Mouse (Mus musculus) MEL (cell line): ENCODE measurements around the gene Gla. TPM values are rescaled to one million over a fixed set of nuclear protein-coding genes. Genes with fewer than 3 reads are reported as not detected.

Experiments used
- DNase-seq: peaks from one replicate; pipeline ENCODE4 v3.0.0; 2011; ENCODE audit warnings: low read depth, low spot score
- H3K27ac ChIP-seq: 2 replicates; pipeline ENCODE4 v1.5.1; 2012; ENCODE audit warnings: low read depth, mild to moderate bottlenecking, control low read depth, low read length, moderate library complexity; ENCODE audit not compliant: control insufficient read depth
- H3K27me3 ChIP-seq, 2 experiments: fragments of 150-350 bp in 1 of 2; sonication (generic) in 1 of 2; 2 replicates each; pipeline ENCODE4 v1.6.1; 2012; ENCODE audit warnings: low read length in 2 of 2, mild to moderate bottlenecking in 2 of 2, improper control_type of control experiment in 1 of 2, moderate library complexity in 1 of 2; ENCODE audit not compliant: insufficient read depth in 2 of 2, control insufficient read depth in 1 of 2
- H3K36me3 ChIP-seq, 2 experiments: 2 replicates each; pipeline ENCODE4 v1.6.1; 2012 to 2014; ENCODE audit warnings: low read length in 2 of 2, improper control_type of control experiment in 1 of 2, inconsistent platforms in 1 of 2, mild to moderate bottlenecking in 1 of 2; ENCODE audit not compliant: insufficient read depth in 2 of 2, control insufficient read depth in 1 of 2
- H3K4me1 ChIP-seq, 2 experiments: fragments of 150-350 bp in 1 of 2; sonication (generic) in 1 of 2; 2 replicates each; pipeline ENCODE4 v1.6.1; 2012; ENCODE audit warnings: low read length in 2 of 2, improper control_type of control experiment in 1 of 2, mild to moderate bottlenecking in 1 of 2; ENCODE audit not compliant: insufficient read depth in 2 of 2, control insufficient read depth in 1 of 2
- H3K4me3 ChIP-seq, 2 experiments: fragments of 150-350 bp in 1 of 2; sonication (generic) in 1 of 2; 2 replicates each; pipeline ENCODE4 v1.5.1; 2012; ENCODE audit warnings: low read depth in 2 of 2, low read length in 2 of 2, mild to moderate bottlenecking in 2 of 2, moderate library complexity in 2 of 2, control low read depth in 1 of 2, improper control_type of control experiment in 1 of 2; ENCODE audit not compliant: control insufficient read depth in 1 of 2, insufficient read depth in 1 of 2
- H3K79me2 ChIP-seq: 2 replicates; pipeline ENCODE4 v1.6.1; 2012; ENCODE audit warnings: mild to moderate bottlenecking, low read length, moderate library complexity; ENCODE audit not compliant: control insufficient read depth, poor library complexity, insufficient read depth
- H3K9ac ChIP-seq: 2 replicates; pipeline ENCODE4 v1.6.1; 2012; ENCODE audit warnings: low read depth, mild to moderate bottlenecking, control low read depth, low read length, moderate library complexity; ENCODE audit not compliant: control insufficient read depth, poor library complexity, severe bottlenecking
- H3K9me3 ChIP-seq: fragments of 150-350 bp; sonication (generic); replicated peaks from 2 replicates; pipeline ENCODE4 v1.6.1; 2012; ENCODE audit warnings: mild to moderate bottlenecking, low read length, improper control_type of control experiment, moderate library complexity; ENCODE audit not compliant: insufficient read depth
- BHLHE40 ChIP-seq: IDR thresholded peaks from 2 replicates; pipeline ENCODE4 v1.6.1; 2012; ENCODE audit warnings: low read depth, mild to moderate bottlenecking, inconsistent platforms, low read length, improper control_type of control experiment, borderline replicate concordance
- CTCF ChIP-seq, 3 experiments: IDR thresholded peaks in 2 of 3; conservative IDR thresholded peaks in 1 of 3; 2 replicates each; pipeline ENCODE4 v1.5.1; 2011 to 2012; ENCODE audit warnings: low read length in 3 of 3, low read depth in 2 of 3, mild to moderate bottlenecking in 2 of 3, improper control_type of control experiment in 1 of 3, inconsistent platforms in 1 of 3, mixed read lengths in 1 of 3, moderate library complexity in 1 of 3; ENCODE audit not compliant: control insufficient read depth in 1 of 3, insufficient read depth in 1 of 3, poor library complexity in 1 of 3, severe bottlenecking in 1 of 3
- E2F4 ChIP-seq: IDR thresholded peaks from 2 replicates; pipeline ENCODE4 v1.6.1; 2011; ENCODE audit warnings: low read depth, low read length, improper control_type of control experiment, borderline replicate concordance
- EP300 ChIP-seq, 2 experiments: IDR thresholded peaks; 2 replicates each; pipeline ENCODE4 v1.6.1; 2011; ENCODE audit warnings: improper control_type of control experiment in 2 of 2, low read length in 2 of 2, low read depth in 1 of 2, mild to moderate bottlenecking in 1 of 2
- ETS1 ChIP-seq: IDR thresholded peaks from 2 replicates; pipeline ENCODE4 v1.6.1; 2012; ENCODE audit warnings: low read depth, mild to moderate bottlenecking, inconsistent platforms, low read length, improper control_type of control experiment, moderate library complexity
- GATA1 ChIP-seq: IDR thresholded peaks from 2 replicates; pipeline ENCODE4 v1.6.1; 2011; ENCODE audit warnings: low read depth, low read length, improper control_type of control experiment
- HCFC1 ChIP-seq: IDR thresholded peaks from 2 replicates; pipeline ENCODE4 v1.6.1; 2012; ENCODE audit warnings: low read depth, mild to moderate bottlenecking, inconsistent platforms, low read length, improper control_type of control experiment, moderate library complexity
- MAFK ChIP-seq: IDR thresholded peaks from 2 replicates; pipeline ENCODE4 v1.6.1; 2011; ENCODE audit warnings: low read depth, mild to moderate bottlenecking, low read length, improper control_type of control experiment, borderline replicate concordance
- POLR2A ChIP-seq, 2 experiments: IDR thresholded peaks; 2 replicates each; pipeline ENCODE4 v1.6.1; 2011 to 2012; ENCODE audit warnings: low read length in 2 of 2, mild to moderate bottlenecking in 2 of 2, control low read depth in 1 of 2, improper control_type of control experiment in 1 of 2, low read depth in 1 of 2, moderate library complexity in 1 of 2; ENCODE audit not compliant: control insufficient read depth in 1 of 2, insufficient read depth in 1 of 2, poor library complexity in 1 of 2
- POLR2AphosphoS2 ChIP-seq: IDR thresholded peaks from 2 replicates; pipeline ENCODE4 v1.6.1; 2011; ENCODE audit warnings: low read length, improper control_type of control experiment
- POLR2AphosphoS5 ChIP-seq: IDR thresholded peaks from 2 replicates; pipeline ENCODE4 v1.6.1; 2012; ENCODE audit warnings: low read depth, borderline replicate concordance, mild to moderate bottlenecking, inconsistent platforms, low read length, moderate library complexity, mixed read lengths
- RAD21 ChIP-seq: IDR thresholded peaks from 2 replicates; pipeline ENCODE4 v1.6.1; 2011; ENCODE audit warnings: mild to moderate bottlenecking, low read depth, low read length, improper control_type of control experiment
- SIN3A ChIP-seq: IDR thresholded peaks from 2 replicates; pipeline ENCODE4 v1.6.1; 2012; ENCODE audit warnings: low read length, improper control_type of control experiment, inconsistent platforms
- SMC3 ChIP-seq: IDR thresholded peaks from 2 replicates; pipeline ENCODE4 v1.6.1; 2011; ENCODE audit warnings: low read depth, low read length, improper control_type of control experiment
- TBP ChIP-seq: IDR thresholded peaks from 2 replicates; pipeline ENCODE4 v1.8.0; 2011; ENCODE audit warnings: low read depth, low read length, improper control_type of control experiment
- UBTF ChIP-seq: IDR thresholded peaks from 2 replicates; pipeline ENCODE4 v1.6.1; 2012; ENCODE audit warnings: low read depth, mild to moderate bottlenecking, inconsistent platforms, low read length, improper control_type of control experiment, moderate library complexity, borderline replicate concordance; ENCODE audit not compliant: insufficient read depth
- USF1 ChIP-seq: IDR thresholded peaks from 2 replicates; pipeline ENCODE4 v1.6.1; 2014; ENCODE audit warnings: low read depth, mild to moderate bottlenecking, inconsistent platforms, low read length, improper control_type of control experiment, moderate library complexity
- ZC3H11A ChIP-seq: IDR thresholded peaks from 2 replicates; pipeline ENCODE4 v1.6.1; 2012; ENCODE audit warnings: low read depth, mild to moderate bottlenecking, inconsistent platforms, low read length, improper control_type of control experiment
- ZNF384 ChIP-seq: IDR thresholded peaks from 2 replicates; pipeline ENCODE4 v1.6.1; 2012; ENCODE audit warnings: low read depth, mild to moderate bottlenecking, inconsistent platforms, low read length, improper control_type of control experiment
- polyA plus RNA-seq, 2 experiments: library from polyadenylated mRNA; stranded (reverse) in 1 of 2; unstranded in 1 of 2; fragments of >175 nt in 1 of 2; fragments of >200 nt in 1 of 2; gene quantifications; 2 replicates each; pipeline versions ENCODE4 v1.2.1 to v1.2.4; 2012; ENCODE audit warnings: low replicate concordance in 2 of 2, low read depth in 1 of 2; ENCODE audit not compliant: insufficient read length in 2 of 2, insufficient read depth in 1 of 2, missing spikeins in 1 of 2
- total RNA-seq: library from RNA; depleted of rRNA; stranded (reverse); fragments of 300-350 nt; gene quantifications from 2 replicates; pipeline ENCODE4 v1.2.3, GENCODE M21; 2012

Gene Gla
- total and polyA plus RNA-seq, 3 experiments, result 10.2 to 17.0 TPM; not detected in 1

DNA sequence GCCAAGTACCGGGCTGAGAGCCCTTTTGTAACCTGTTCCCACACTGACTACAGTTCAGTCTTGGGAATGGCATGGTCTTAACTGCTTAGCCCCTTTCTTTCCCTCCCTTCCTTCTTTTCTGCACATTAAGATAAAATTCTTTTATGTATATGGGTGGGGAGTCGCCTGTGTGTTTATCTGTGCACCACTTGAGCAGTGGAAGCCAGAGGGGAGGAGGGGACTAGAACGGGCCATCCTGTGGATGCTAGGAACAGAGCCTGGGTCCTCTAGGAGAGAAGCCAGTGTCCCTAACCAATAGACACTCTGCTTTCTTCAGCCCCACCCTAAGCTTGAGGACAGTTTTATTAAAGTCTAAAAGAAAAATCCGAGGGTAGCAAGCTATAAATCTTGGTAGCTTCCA, 10.1 kb upstream of the Gla start (continued):
- TF ChIP-seq POLR2AphosphoS2 (no peak), USF1 (no peak), EP300 (IDR thresholded peaks at IDR 0.05; ENCODE audit: low read depth in 1 of 2, low read length in 2 of 2) (peak; percentile 52 to 63; a peak in 2 of 4 replicates), POLR2AphosphoS5 (no peak), ZNF384 (no peak), ETS1 (0 out of 2 replicates have a peak, but pooled peaks have one; percentile 15)

DNA sequence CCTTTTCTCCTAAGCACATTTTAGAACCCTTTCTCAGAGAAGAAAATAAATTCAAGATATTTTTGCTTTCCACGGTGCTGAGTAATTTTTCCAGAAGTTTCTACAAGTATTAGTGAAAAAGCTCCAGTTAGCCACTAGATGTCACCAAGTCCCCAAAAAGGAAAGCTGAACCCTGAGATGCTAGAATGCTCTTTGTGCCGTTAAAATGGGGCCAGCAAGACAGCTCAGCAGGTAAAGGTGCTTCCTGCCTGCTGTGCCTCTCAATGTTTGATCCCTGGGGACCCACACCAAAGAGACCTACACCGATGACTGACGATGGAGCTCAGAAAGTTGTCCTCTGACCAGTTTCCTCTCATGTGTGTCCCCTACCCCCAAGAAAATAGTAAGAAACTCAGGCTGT, 8.5 kb upstream of the Gla start:
- Histone ChIP-seq H3K27me3 (no peaks in the 10 kb centered on the region), H3K9ac (no peak overlapping the region), H3K9me3 (no peaks in the 10 kb centered on the region), H3K36me3 (peaks cover 1 to 15% of the 10 kb centered on the region in 2 experiments; a peak in 3 of 4 replicates), H3K4me3 (no peak overlapping the region), H3K79me2 (peaks cover 2% of the 10 kb centered on the region), H3K4me1 (peaks cover 5 to 15% of the 10 kb centered on the region in 2 experiments), H3K27ac (no peak overlapping the region)
- TF ChIP-seq E2F4 (no peak), MAFK (no peak), ZC3H11A (peak; percentile 49; the same call in 1 of the 2 replicates), BHLHE40 (no peak), CTCF (IDR thresholded peaks at IDR 0.05 in 2 of 3, conservative IDR thresholded peaks at IDR 0.05 in 1 of 3; ENCODE audit: control insufficient read depth in 1 of 3, insufficient read depth in 1 of 3, low read depth in 2 of 3, low read length in 3 of 3, poor library complexity in 1 of 3, severe bottlenecking in 1 of 3) (peak; percentile 31 to 85 (median 74); a peak in 5 of 6 replicates), SIN3A (peak; percentile 59; the same call in 1 of the 2 replicates), HCFC1 (no peak), UBTF (no peak), ETS1 (no peak), SMC3 (peak; percentile 76), POLR2A (IDR thresholded peaks at IDR 0.05; ENCODE audit: control insufficient read depth in 1 of 2, insufficient read depth in 1 of 2, low read depth in 1 of 2, low read length in 2 of 2, poor library complexity in 1 of 2) (no peak), TBP (no peak), GATA1 (no peak), RAD21 (peak; percentile 88)
- DNase-seq, result peak; percentile 85
